Mouse (Mus musculus) left cerebral cortex, adult 2 months (tissue): ENCODE measurements at regions not wholly inside any gene's neighbourhood (a gene's known extent, or its start where the extent isn't known, plus 50 kb on each side); places are given as distances from the start of the nearest gene placed in this dataset.
"Not testable (repeated sequence)": the region's sequence is repeated elsewhere in the genome, so short reads cannot be mapped to it uniquely, and the experiment has no call there.

Source experiments
- DNase-seq, 2 experiments: peaks; one replicate each; pipeline ENCODE4 v3.0.0; 2021 to 2022; ENCODE audit warnings: low spot score in 2 of 2, mixed read lengths in 1 of 2; ENCODE audit errors: extremely low spot score in 1 of 2
- H3K27ac ChIP-seq: fragments of 200-600 bp; 2 replicates; pipeline ENCODE4 v1.8.1; 2022
- H3K4me3 ChIP-seq: fragments of 200-600 bp; 2 replicates; pipeline ENCODE4 v1.8.1; 2022
- CTCF ChIP-seq: fragments of 200-600 bp; IDR thresholded peaks from 2 replicates; pipeline ENCODE4 v1.8.1; 2022; ENCODE audit warnings: antibody characterized with exemption, mild to moderate bottlenecking, moderate library complexity
- intact Hi-C: fragments of 180-260 bp; cut with DNase I; formaldehyde crosslinking; loops from one replicate; pipeline ENCODE4 v1.15.1; 2025

GRCm38 (mm10) chr3:101224091-101224490 lies 63.6 kb downstream of the Cd2 start:
- Histone ChIP-seq H3K4me3 (no peak overlapping the region), H3K27ac (no peak overlapping the region)
- no peak for DNase-seq
- TF ChIP-seq CTCF, result no peak
- intact Hi-C loops, result no loop called here

- no peak for DNase-seq
- peak; percentile 26 for TF ChIP-seq CTCF
- H3K4me3 ChIP-seq, result no peak overlapping the region
- no peak overlapping the region for H3K27ac ChIP-seq
- intact Hi-C loops, result no loop called here
Observed at GRCm38 (mm10) chr3:101219897-101220296, 67.8 kb downstream of the Cd2 start.

DNA sequence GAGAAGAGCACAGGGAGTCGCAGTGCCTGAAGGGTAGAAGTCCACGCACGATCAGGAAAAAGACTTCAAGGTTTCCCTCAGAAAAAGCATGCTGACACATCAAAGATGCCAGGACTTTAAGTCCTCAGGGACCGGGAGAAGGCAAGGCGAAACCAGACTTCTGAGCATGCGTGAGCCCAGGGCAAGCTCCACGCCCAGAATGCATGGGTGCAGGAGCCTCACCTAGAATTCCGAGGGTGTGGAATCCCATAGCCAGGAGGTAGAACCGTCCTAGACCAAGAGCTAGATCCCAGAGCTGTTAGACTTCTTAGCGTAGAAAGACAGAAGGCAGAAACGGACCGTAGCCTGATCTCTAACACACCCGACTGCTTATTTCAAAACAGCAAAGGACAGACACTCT lies 71.0 kb downstream of the Cd2 start:
- no peak for DNase-seq
- no peak overlapping the region for H3K27ac ChIP-seq
- TF ChIP-seq CTCF, result no peak
- no peak overlapping the region for H3K4me3 ChIP-seq
- intact Hi-C loops, result no loop called here

DNA sequence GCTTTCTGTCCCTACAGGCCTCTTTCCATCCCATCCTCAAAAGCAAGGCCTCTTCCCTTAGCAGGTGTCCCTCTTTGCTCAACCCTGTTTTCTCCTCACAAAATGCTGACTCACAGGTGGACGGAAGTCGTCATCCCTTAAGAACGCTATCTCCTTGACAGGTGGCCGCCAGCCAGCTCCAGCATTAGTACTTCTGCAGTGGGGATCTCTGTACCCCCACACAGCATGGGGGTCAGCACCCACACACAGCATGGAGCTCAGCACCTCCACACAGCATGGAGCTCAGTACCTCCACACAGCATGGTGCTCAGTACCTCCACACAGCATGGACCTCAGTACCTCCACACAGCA lies 74.6 kb downstream of the Cd2 start:
- DNase-seq, result no peak
- intact Hi-C loops, result no loop called here
- Histone ChIP-seq H3K27ac (no peak overlapping the region), H3K4me3 (no peak overlapping the region)
- TF ChIP-seq CTCF, result no peak

DNA sequence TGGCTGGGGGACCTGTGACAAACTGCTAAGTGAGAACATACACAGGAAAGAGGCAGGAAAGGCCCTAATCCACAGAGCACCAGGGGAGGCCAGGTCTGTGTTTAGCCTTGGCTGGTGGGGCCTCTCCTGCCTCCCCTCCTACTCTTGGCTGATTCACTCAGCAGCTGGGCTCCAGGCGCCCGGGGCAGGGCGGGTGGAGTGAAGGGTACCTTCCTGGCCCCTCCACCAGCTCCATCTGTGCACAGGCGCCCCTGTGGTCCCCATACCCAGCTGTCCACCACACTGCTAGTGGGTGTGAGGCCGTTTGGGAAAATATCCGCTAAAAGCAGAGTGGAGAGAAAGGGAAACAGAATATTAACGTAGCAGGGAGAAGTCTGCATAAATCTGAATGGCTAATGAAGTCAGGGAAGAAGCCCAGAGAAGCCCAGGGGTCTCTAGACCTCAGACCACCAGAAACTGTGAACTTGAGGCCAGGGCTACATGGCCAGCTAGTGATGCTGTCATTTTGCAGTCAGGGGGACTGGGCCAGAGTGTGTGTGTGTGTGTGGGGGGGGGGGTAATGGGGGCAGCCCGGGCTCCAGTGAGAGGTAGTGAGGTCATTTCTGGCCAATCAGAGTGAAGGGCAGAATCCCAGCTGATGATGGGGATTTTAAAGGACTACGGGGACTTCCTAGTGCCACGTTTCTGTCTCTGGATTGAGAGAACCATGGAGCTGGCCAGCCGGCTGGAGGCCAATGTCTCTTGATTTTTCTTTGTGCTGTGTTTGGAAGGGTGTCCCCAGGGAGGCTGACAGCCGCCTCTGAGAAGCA lies 75.1 kb downstream of the Cd2 start:
- intact Hi-C loops, result no loop called here
- peak in 1 of 2 experiments; percentile 26 for DNase-seq
- H3K4me3 ChIP-seq, result no peak overlapping the region
- no peak for TF ChIP-seq CTCF
- no peak overlapping the region for H3K27ac ChIP-seq

DNA sequence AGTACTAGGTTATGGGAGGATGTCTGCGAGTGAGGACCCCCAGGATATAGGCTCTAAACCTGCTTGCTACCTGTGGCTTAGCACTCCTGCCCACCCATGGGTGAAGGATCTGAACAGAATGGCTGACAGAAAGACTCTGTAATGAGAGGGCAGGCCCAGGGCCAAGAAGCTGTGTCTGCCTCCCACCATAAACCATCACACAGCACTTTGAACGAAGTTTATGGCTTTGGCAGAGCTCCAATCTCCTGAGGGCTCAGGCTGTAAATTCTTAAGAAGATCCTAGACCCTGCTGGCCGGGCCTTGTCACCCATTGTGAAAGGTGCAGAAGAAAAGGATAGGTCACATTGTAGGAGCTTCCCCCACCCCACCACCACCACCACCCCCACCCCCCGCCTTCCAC lies 75.8 kb downstream of the Cd2 start:
- Histone ChIP-seq H3K27ac (no peak overlapping the region), H3K4me3 (no peak overlapping the region)
- no peak for DNase-seq
- TF ChIP-seq CTCF, result no peak
- intact Hi-C loops, result no loop called here

DNA sequence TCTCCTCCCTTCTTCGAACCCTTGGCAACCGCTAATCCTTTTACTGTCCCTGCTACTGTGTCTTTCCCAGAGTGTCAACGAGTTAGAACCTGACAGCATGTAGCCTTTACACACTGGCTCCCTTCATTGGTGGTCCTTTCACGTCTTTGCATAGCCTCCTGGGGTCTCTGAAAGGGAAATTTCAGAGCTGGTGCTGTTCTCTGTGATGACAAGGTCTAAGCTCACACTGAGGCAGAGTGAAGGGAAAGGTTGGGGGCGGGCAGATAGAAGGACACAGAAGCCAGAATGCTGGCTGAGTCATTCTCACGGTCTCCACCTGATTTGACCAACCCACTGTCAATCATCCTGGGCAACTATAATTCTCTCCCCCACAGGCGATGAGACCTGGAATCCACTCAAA lies 78.2 kb downstream of the Cd2 start:
- H3K4me3 ChIP-seq, result no peak overlapping the region
- H3K27ac ChIP-seq, result no peak overlapping the region
- TF ChIP-seq CTCF, result no peak
- intact Hi-C loops, result no loop called here
- DNase-seq, result no peak

DNA sequence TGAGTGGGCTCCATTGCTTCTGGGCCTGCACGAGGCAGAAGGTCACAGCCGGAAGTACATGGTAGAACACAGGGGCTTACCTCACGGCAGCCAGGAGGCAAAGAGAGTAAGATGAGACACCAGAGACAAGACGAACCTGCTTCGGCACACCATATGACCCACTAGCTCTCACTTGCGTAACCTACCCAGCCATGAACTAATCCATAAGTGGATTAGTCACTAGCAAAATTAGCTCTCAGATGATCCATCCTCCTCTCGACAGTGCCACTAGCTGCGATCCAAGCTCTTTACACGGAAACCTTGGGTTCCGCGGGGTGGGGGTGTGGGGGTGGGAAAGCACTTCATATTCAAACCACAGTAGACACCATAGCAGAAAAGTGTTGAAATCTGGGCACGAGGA lies 79.0 kb downstream of the Cd2 start:
- no peak for TF ChIP-seq CTCF
- no peak for DNase-seq
- intact Hi-C loops, result no loop called here

GRCm38 (mm10) chr3:101206172-101206571 lies 81.6 kb downstream of the Cd2 start:
- DNase-seq, intact Hi-C loops, H3K27ac ChIP-seq, H3K4me3 ChIP-seq: not testable (repeated sequence)

More for the DNA sequence above, 79.0 kb downstream of the Cd2 start:
- Histone ChIP-seq H3K4me3 (no peak overlapping the region), H3K27ac (no peak overlapping the region)

- no peak for TF ChIP-seq CTCF
- intact Hi-C loops, result no loop called here
- no peak for DNase-seq
- H3K4me3 ChIP-seq, result no peak overlapping the region
- no peak overlapping the region for H3K27ac ChIP-seq
Observed at GRCm38 (mm10) chr3:101194725-101195124, 84.6 kb upstream of the Ptgfrn start.

DNA sequence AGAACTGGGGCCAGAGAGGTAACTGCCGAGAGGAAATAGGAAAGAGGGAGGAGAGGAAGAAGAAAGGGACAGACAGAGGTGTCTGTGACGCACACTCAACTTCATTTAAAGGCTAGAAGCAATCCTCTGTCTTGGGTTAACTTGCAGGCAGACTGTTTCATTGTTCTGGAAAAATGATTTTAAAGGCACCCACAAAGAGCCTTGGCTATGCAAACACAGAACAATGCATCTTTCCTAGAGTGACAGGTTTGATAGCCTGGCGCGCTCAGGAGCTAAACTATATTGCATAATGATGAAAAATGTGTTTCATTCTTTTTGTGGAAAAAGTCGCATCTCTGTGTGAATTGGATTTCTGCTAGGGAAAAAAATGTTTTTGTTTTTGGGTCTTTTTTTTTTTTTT lies 84.2 kb upstream of the Ptgfrn start:
- no peak for DNase-seq
- Histone ChIP-seq H3K27ac (no peak overlapping the region; the same call in 1 of the 2 replicates), H3K4me3 (no peak overlapping the region)
- TF ChIP-seq CTCF, result no peak
- intact Hi-C loops, result no loop called here

DNA sequence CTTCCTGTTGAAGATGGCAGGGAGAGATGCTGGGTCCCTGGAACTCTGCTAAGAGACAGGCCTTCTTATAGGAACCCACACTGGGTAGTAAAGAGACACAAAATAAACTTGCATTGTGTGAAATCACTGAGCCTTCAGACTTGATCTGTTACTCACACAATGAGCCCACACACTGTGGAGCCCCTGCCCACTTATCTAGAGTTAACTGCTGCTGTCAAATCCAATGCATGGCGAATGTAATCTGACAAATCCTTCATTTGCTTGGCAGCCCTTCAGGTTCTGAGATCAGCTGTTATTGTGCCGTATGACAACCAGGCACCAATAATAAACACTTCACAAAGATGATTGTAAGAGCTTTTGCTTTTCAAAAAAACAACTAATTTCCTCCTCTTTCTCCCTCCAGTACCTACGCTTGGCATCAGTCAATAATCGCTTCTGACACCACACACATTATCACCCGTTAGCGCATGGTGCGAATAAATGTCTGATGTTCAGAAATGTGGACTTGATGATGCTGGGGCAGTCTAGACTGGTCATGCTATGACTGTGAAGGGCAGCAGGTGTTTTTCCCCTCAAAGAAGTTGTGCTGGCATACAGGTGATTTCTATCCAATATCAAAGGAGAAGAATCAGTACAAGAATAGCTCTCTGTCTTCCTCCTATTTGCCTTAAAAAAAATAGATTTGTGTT lies 81.4 kb upstream of the Ptgfrn start:
- DNase-seq, result no peak
- intact Hi-C loops, result no loop called here
- no peak for TF ChIP-seq CTCF
- no peak overlapping the region for H3K27ac ChIP-seq
- no peak overlapping the region for H3K4me3 ChIP-seq

GRCm38 (mm10) chr3:101181958-101182357 lies 71.9 kb upstream of the Ptgfrn start:
- no peak for DNase-seq
- intact Hi-C loops, result no loop called here
- Histone ChIP-seq H3K4me3 (no peak overlapping the region), H3K27ac (no peak overlapping the region)
- TF ChIP-seq CTCF, result no peak
